Mouse (Mus musculus) MEL (cell line): ENCODE measurements around the gene Fev.

ENCODE experiments used
- CHD1 ChIP-seq: IDR thresholded peaks from 2 replicates; pipeline ENCODE4 v1.6.1; 2012; ENCODE audit warnings: low read depth, mild to moderate bottlenecking, inconsistent platforms, low read length, improper control_type of control experiment
- CTCF ChIP-seq, 3 experiments: IDR thresholded peaks in 2 of 3; conservative IDR thresholded peaks in 1 of 3; 2 replicates each; pipeline ENCODE4 v1.5.1; 2011 to 2012; ENCODE audit warnings: low read length in 3 of 3, low read depth in 2 of 3, mild to moderate bottlenecking in 2 of 3, improper control_type of control experiment in 1 of 3, inconsistent platforms in 1 of 3, mixed read lengths in 1 of 3, moderate library complexity in 1 of 3; ENCODE audit not compliant: control insufficient read depth in 1 of 3, insufficient read depth in 1 of 3, poor library complexity in 1 of 3, severe bottlenecking in 1 of 3
- E2F4 ChIP-seq: IDR thresholded peaks from 2 replicates; pipeline ENCODE4 v1.6.1; 2011; ENCODE audit warnings: low read depth, low read length, improper control_type of control experiment, borderline replicate concordance
- EP300 ChIP-seq, 2 experiments: IDR thresholded peaks; 2 replicates each; pipeline ENCODE4 v1.6.1; 2011; ENCODE audit warnings: improper control_type of control experiment in 2 of 2, low read length in 2 of 2, low read depth in 1 of 2, mild to moderate bottlenecking in 1 of 2
- MAX ChIP-seq: IDR thresholded peaks from 2 replicates; pipeline ENCODE4 v1.6.1; 2011; ENCODE audit warnings: low read length, improper control_type of control experiment
- MAZ ChIP-seq: IDR thresholded peaks from 2 replicates; pipeline ENCODE4 v1.6.1; 2012; ENCODE audit warnings: low read depth, mild to moderate bottlenecking, inconsistent platforms, low read length, improper control_type of control experiment
- POLR2A ChIP-seq, 2 experiments: IDR thresholded peaks; 2 replicates each; pipeline ENCODE4 v1.6.1; 2011 to 2012; ENCODE audit warnings: low read length in 2 of 2, mild to moderate bottlenecking in 2 of 2, control low read depth in 1 of 2, improper control_type of control experiment in 1 of 2, low read depth in 1 of 2, moderate library complexity in 1 of 2; ENCODE audit not compliant: control insufficient read depth in 1 of 2, insufficient read depth in 1 of 2, poor library complexity in 1 of 2
- USF1 ChIP-seq: IDR thresholded peaks from 2 replicates; pipeline ENCODE4 v1.6.1; 2014; ENCODE audit warnings: low read depth, mild to moderate bottlenecking, inconsistent platforms, low read length, improper control_type of control experiment, moderate library complexity
- ZC3H11A ChIP-seq: IDR thresholded peaks from 2 replicates; pipeline ENCODE4 v1.6.1; 2012; ENCODE audit warnings: low read depth, mild to moderate bottlenecking, inconsistent platforms, low read length, improper control_type of control experiment
- ZNF384 ChIP-seq: IDR thresholded peaks from 2 replicates; pipeline ENCODE4 v1.6.1; 2012; ENCODE audit warnings: low read depth, mild to moderate bottlenecking, inconsistent platforms, low read length, improper control_type of control experiment

DNA sequence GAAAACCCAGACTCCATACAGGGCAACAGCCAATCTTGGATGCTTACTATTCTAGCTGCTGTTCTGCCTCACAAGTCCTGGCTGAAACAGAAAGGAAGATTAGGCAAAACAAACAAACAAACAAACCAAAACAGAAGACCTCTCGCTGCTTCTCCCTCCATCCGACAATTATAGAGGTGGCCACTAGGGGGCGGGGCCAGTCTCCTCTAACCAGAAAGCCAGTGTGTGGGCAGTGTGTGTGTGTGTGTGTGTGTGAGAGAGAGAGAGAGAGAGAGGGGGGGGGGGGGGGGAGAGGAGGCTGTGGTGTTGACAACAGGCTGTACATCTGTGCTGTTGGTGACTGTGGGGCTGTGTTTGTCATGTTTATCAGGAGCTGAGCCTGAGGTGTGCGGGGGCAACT lies 9.7 kb upstream of the Fev start:
- no peak for TF ChIP-seq POLR2A (IDR thresholded peaks at IDR 0.05; ENCODE audit: control insufficient read depth in 1 of 2, insufficient read depth in 1 of 2, low read depth in 1 of 2, low read length in 2 of 2, poor library complexity in 1 of 2)
- no peak for TF ChIP-seq ZC3H11A
- TF ChIP-seq USF1, result no peak
- peak; percentile 43 to 91 (median 66) for TF ChIP-seq CTCF (IDR thresholded peaks at IDR 0.05 in 2 of 3, conservative IDR thresholded peaks at IDR 0.05 in 1 of 3; ENCODE audit: control insufficient read depth in 1 of 3, insufficient read depth in 1 of 3, low read depth in 2 of 3, low read length in 3 of 3, poor library complexity in 1 of 3, severe bottlenecking in 1 of 3)
- TF ChIP-seq CHD1, result no peak
- TF ChIP-seq EP300 (IDR thresholded peaks at IDR 0.05; ENCODE audit: low read depth in 1 of 2, low read length in 2 of 2), result no peak
- no peak for TF ChIP-seq E2F4
- TF ChIP-seq MAX, result no peak
- TF ChIP-seq MAZ, result no peak
- TF ChIP-seq ZNF384, result no peak
